Mouse (Mus musculus) C2C12 (cell line): ENCODE measurements around the gene Fam227a.

Source experiments
- CTCF ChIP-seq: IDR thresholded peaks from one replicate; pipeline ENCODE4 v1.5.1; 2011; ENCODE audit not compliant: control insufficient read depth, insufficient read depth, insufficient read length
- MAX ChIP-seq: IDR thresholded peaks from one replicate; pipeline ENCODE4 v1.6.1; 2011; ENCODE audit warnings: mild to moderate bottlenecking, control low read depth
- MYOD1 ChIP-seq: IDR thresholded peaks from one replicate; pipeline ENCODE4 v1.6.1; 2011; ENCODE audit warnings: low read depth; ENCODE audit not compliant: control insufficient read depth, insufficient read length

- no peak for TF ChIP-seq MAX
- no peak for TF ChIP-seq CTCF
- no peak for TF ChIP-seq MYOD1
These were observed 35.0 kb upstream of the Fam227a start for GRCm38 (mm10) chr15:79693740-79694139.
